Mouse (Mus musculus) mouse embryonic stem cell (cell line): ENCODE measurements around the gene Bscl2.

ENCODE experiments used
- in situ Hi-C, 2 experiments: fragments of 300-500 bp; cut with MboI; formaldehyde crosslinking; loops; 1 replicate in 1 of 2; 3 replicates in 1 of 2; pipeline ENCODE4 v1.14.3; 2019 to 2020; ENCODE audit warnings: low sequenced_read_pairs in 2 of 2, low pct_unique_long_range_greater_than_20kb in 1 of 2, mixed read lengths in 1 of 2; ENCODE audit not compliant: unreplicated experiment in 1 of 2

The Bscl2 gene

DNA sequence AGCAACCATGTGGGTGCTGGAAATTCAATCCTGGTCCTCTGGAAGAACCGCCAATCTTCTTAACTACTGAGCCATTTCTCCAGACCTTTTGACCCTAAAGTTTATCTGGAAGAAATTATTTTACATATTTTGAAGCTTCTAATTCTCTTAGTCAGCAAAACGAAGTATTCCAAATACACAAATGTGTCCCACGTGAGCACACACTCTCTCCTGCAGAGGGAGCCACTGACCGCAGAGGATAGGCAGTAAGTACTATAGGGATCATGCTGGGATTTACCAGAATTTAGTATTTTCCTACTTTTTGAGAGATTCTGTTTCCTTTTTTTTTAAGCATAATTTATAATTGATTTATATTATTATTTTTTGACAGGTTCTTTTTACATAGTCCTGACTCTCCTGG is 20.4 kb downstream of the Bscl2 start:
- in situ Hi-C loops, result loop anchor here in 1 of 2 experiments (5.0 to 25.0 kb wide), 2 partner anchors 260 to 980 kb away; partner anchors contain the start of gene Scgb2a2

GRCm38 (mm10) chr19:8859018-8859417 is 21.8 kb downstream of the Bscl2 start:
- in situ Hi-C loops, result loop anchor here in 1 of 2 experiments (5.0 to 25.0 kb wide), 2 partner anchors 258 to 978 kb away; partner anchors contain the start of gene Scgb2a2

DNA sequence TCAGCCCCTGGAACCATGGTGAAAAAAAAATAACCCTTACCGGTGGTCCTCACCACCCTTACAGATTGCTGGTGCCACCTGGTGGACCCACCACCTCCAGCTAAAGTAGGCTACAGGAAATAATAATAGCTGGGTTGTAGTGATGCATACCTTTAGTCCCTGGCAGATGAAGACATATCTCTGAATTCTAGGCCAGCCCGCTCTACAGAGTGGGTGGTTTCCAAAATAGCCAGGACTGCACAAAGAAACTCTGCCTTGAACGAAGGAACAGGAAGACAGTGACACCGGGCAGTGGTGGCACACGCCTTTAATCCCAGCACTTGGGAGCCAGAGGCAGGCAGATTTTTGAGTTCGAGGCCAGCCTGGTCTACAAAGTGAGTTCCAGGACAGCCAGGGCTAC is 27.0 kb downstream of the Bscl2 start:
- in situ Hi-C loops, result loop anchor here in 1 of 2 experiments (25.0 kb wide), 1 partner anchor 973 kb away; the partner anchor contains the start of gene Scgb2a2

DNA sequence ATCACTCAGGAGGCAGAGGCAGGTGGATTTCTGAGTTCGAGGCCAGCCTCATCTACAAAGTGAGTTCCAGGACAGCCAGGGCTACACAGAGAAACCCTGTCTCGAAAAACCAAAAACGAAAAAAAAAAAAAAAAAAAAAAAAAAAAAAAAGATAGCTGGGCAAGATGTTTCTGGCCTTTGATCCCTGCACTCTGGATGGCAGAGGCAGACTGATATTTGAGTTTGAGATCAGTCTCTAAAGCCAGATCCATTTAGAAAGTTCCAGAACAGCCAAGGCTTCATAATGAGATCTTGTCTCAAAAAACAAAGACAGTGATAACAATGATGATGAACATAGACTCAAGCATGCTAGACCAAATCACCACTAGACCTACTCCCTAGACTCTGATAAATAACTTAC is 33.1 kb downstream of the Bscl2 start:
- in situ Hi-C loops, result loop anchor here in 1 of 2 experiments (25.0 kb wide), 1 partner anchor 967 kb away; the partner anchor contains the start of gene Scgb2a2

- in situ Hi-C loops, result loop anchor here in 1 of 2 experiments (25.0 kb wide), 1 partner anchor 966 kb away; the partner anchor contains the start of gene Scgb2a2
These were observed 33.6 kb downstream of the Bscl2 start for GRCm38 (mm10) chr19:8870838-8871237.

GRCm38 (mm10) chr19:8871267-8872186 is 34.3 kb downstream of the Bscl2 start, which contains the start of gene Ubxn1:
Ubxn1 (plus strand) TSS chr19:8871496.
- in situ Hi-C loops, result loop anchor here in 1 of 2 experiments (25.0 kb wide), 1 partner anchor 966 kb away; the partner anchor contains the start of gene Scgb2a2

GRCm38 (mm10) chr19:8872266-8872840 is 35.1 kb downstream of the Bscl2 start:
- in situ Hi-C loops, result loop anchor here in 1 of 2 experiments (25.0 kb wide), 1 partner anchor 965 kb away; the partner anchor contains the start of gene Scgb2a2

GRCm38 (mm10) chr19:8875031-8875430 is 37.8 kb downstream of the Bscl2 start:
- in situ Hi-C loops, result no loop called here

GRCm38 (mm10) chr19:8880311-8881033 is 43.2 kb downstream of the Bscl2 start, which contains the start of gene Uqcc3:
Uqcc3 (minus strand) TSS chr19:8880923.
- in situ Hi-C loops, result no loop called here

DNA sequence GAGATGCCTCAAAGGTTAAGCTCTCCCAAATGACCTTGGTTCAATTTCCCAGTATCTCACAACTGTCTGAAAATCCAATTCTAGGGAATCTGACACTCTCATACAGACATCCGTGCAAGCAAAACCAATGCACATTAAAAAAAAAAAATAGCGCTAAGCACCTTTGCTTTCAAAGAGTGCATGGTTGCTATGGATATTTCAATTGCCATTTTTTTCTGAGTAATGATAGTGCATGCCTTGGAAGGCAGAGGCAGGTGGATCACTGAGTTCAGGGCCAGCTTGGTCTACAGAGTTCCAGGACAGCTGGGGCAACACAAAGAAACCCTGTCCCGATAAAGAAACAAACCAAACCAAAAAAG is 43.7 kb downstream of the Bscl2 start:
- in situ Hi-C loops, result no loop called here

GRCm38 (mm10) chr19:8883616-8884015 is 46.3 kb downstream of the Bscl2 start, which contains the start of the genes Lbhd1 and Gm49403:
Lbhd1 (plus strand) TSS chr19:8883732.
Gm49403 (plus strand) TSS chr19:8883930.
- in situ Hi-C loops, result no loop called here

DNA sequence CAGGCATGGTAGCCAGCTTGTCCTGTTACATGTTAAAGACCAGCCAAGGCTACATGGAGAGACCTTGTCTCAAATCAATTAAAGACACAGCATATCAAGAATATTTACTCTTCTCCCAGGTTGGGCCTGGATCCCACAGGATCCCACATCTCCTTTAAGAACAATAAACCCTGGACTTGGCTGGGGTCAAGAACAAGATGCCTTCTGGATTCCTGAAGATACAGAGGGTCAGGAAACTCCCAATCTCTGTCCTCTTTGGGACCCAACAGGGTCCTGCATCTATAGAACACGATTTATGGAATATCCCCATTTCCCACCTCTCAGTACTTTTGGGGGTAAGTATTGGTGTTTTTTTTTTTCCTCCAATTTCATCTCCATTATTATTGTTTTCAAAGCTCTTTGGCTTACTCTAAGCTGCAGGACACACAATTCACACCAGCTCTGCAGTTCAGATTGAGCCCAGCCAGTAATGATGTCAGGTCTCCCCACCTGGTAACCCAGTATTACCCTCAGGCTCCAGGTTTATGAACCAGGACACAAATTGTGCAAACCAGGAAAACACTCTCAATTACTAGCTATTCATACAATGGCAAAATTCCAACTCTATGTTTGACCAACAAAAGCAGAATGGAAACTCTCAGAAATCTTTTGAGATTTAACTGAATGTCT is 49.8 kb downstream of the Bscl2 start:
- in situ Hi-C loops, result no loop called here

- in situ Hi-C loops, result no loop called here
These were observed 50.6 kb downstream of the Bscl2 start for GRCm38 (mm10) chr19:8887585-8888463.

GRCm38 (mm10) chr19:8888511-8889385 is 51.5 kb downstream of the Bscl2 start, which contains the start of the genes 1810009A15Rik and Gm49416:
1810009A15Rik (plus strand) TSS chr19:8888853.
Gm49416 (plus strand) TSS chr19:8888926.
- in situ Hi-C loops, result no loop called here

DNA sequence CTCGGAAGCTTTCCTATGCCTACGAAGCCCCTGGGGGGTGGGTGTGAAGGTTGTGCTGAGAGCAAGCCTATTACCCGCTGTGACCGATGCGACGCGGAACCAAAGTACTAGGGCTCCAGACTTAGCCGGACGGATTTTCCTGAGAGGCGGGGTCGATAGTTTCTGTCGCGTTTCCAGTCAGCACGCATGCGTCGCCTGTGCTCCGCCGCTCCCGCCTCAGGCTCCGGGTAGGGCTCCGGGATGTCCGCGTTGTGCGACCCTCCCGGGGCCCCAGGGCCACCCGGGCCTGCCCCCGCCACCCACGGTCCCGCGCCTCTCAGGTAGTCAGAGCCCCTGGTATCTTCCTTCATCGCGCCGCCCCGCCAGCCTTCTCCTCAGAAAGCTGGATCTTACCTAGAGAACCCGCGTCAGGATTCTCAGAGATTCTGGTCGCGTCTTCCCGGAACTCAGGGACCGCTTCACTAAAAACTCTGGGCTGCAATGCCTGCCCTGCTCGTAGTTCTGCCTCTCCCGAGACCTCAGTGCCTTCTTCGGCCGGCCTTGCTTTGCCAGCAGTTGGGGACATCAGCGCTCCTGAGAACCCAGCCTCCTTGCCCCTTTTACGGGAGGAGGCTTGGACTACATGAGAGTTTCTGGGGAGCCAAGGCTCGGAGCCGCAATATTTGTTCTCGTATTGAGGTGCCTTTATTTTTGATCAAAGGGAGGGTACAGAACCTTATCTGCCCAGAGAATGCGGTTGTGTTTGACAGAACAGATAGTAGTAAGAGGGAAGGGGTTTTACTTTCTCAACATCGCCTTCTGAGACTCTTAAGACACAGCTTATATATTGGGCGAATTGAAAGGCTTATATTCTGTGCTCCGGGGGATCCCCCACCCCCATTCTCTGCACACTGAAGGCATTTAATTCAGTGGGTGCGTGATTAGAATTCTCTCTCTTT is 55.8 kb downstream of the Bscl2 start, which contains the start of gene Ints5:
Gene Ints5 (plus strand): TSS at position 177 of the 938 bp plus-strand sequence.
- in situ Hi-C loops, result no loop called here
